Mouse (Mus musculus) urinary bladder, postnatal 14 days (tissue): ENCODE data around the gene Igdcc3.

Experiments used
- DNase-seq: peaks from one replicate; pipeline ENCODE4 v3.0.0; 2021; ENCODE audit warnings: low spot score

Igdcc3 gene

DNA sequence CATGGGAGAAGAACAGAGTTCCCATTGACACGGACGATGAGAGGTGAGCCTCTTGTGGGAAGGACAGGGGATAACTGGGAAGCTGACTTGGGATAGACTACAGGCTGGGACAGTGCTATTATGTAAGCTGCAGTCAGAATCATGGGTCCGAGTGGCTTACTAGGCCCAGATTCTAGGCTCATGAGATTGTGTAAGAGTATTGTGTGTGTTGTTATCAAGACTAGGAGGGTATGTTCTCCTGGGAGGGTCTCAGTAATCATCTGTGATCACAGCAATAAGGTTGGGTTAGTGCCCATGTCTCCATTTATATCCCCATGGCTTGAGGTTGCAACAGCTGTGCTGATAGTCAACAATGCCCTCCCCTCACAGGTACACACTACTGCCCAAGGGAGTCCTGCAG lies 36.5 kb downstream of the Igdcc3 start:
- no peak for DNase-seq

- no peak for DNase-seq
Measured at GRCm38 (mm10) chr9:65177912-65178311, 36.9 kb downstream of the Igdcc3 start.

GRCm38 (mm10) chr9:65178336-65179213 lies 37.6 kb downstream of the Igdcc3 start:
- peak; percentile 38 for DNase-seq

GRCm38 (mm10) chr9:65179817-65180624 lies 39.0 kb downstream of the Igdcc3 start:
- no peak for DNase-seq

GRCm38 (mm10) chr9:65188599-65188998 lies 47.6 kb downstream of the Igdcc3 start:
- peak; percentile 83 for DNase-seq

- no peak for DNase-seq
Measured at GRCm38 (mm10) chr9:65190306-65190705, 49.3 kb downstream of the Igdcc3 start.

DNA sequence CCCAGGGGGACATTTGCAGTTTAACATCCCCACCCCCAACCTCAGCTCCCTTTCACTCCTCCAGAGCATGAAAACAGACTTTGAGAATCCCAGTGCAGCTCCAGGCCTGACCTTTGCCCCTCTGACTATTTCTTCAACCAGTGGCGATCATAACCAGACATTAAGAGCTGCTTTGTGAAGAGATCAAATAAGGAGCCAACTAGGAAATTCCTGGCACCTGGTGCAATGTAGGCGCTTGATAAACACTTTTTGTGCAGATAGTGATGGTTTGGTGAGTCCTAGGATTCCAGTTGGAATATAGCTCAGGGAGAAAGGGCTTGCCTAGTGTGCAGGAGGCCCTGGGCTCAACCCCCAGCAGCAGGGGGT lies 50.4 kb downstream of the Igdcc3 start:
- no peak for DNase-seq

DNA sequence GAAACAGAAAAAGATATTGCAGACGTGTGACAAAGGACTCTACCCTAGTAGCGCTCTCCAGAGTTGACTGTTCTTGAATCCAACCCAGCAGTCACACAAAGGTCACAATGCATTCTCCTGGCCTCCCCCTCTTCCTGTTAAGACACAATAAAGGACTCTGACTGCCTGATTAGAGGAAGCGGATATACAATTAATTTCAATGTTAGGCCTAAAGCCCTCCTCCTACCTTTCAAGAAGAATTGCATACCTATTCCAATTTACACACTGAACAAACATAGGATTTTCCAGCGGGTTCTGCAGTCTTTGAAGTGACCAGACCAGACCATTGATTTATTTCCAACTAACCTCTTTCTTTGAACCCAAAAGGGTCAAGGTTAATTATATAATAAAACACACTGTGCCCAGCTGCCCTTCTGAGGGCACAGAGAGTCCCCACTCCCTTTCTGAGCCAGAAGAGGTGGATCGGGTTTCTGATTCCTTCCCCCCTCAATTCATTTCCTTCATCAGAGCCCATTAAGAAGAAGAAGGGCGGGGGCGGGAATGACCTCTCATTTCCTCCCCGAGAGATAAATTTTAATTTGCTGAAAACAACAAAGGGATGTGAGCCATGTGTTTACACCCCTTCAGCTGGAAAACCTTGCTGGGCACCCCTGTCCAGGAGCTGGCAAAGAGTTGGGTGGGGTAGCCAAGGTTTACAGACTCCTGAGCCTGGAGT lies 50.9 kb downstream of the Igdcc3 start:
- no peak for DNase-seq

- no peak for DNase-seq
Measured at GRCm38 (mm10) chr9:65193214-65193613, 52.2 kb downstream of the Igdcc3 start.

DNA sequence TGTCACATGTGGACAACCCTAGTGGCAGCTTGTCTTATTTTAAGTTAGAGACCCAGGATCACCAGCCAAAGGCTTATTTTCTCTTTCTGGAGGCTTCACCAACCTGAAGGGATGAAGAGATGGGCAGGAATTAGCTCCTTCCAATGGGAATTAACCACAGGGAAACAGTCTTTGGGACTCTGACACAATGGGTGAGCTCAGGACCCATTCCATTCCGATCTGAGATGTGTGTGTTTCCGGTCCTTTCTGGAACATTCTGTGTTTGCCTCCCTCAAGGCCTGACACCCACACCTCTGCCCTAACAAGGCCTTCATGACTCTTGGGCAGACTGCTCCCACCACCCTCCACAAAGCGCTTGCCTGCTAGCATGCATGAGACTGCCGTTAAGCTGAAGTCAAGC lies 54.1 kb downstream of the Igdcc3 start, which contains the start of gene Parp16:
TSS of gene Parp16 (plus strand) at position 301 of the 400 bp plus-strand sequence.
- no peak for DNase-seq

DNA sequence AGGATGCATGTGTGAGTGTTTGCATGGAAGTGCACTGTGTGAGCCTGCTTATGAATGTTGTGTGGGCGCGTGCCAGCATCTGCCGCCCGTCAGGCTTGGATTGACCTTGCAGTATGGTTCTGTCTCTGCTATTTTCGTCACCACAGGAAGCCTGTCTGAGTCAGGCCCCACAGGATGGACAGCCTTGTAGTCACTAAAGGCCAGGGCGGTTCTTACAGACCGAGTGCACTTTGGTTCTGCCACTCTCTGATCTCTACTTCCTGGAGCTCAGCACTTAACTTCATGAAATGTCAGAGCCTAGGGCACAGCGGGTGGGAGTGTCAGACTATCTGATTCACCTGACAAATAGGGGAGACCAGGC lies 54.6 kb downstream of the Igdcc3 start:
- no peak for DNase-seq

- no peak for DNase-seq
Measured at GRCm38 (mm10) chr9:65195982-65196737, 55.2 kb downstream of the Igdcc3 start.

DNA sequence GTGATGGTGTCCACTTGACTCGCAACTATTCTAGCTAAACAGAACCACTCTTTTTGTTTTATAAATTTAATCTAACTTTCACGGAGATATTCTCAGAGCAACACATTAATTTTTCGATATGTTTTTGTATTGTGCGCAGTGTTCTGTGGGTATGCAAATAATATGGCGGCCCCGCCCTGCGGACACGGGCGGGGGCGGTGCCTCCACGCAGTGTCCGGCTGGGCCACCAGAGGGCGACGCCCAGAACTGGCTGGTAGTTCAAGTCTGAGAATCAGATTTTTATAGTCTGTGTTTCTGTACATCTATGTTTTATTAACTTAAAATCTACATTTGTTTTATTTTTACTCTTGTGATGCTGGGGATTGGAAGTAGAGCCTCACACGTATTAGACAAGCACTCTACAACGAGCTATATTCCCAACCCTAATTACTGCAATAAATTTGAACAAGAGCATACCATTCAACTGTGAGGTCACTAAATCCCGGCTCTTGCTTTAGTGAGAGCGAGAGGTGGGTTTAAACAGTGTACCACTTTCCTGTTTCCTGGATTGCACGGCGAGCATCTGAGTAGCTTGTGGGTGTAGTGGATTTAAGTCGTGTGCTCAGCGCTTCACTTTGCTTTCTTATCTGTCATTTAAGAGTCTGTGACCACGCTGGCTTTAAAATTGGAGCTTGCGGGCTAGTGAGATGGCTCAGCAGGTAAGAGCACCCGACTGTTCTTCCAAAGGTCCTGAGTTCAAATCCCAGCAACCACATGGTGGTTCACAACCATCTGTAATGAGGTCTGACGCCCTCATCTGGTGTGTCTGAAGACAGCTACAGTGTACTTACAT lies 56.0 kb downstream of the Igdcc3 start:
- peak; percentile 96 for DNase-seq

- no peak for DNase-seq
Measured at GRCm38 (mm10) chr9:65197826-65198225, 56.8 kb downstream of the Igdcc3 start.

DNA sequence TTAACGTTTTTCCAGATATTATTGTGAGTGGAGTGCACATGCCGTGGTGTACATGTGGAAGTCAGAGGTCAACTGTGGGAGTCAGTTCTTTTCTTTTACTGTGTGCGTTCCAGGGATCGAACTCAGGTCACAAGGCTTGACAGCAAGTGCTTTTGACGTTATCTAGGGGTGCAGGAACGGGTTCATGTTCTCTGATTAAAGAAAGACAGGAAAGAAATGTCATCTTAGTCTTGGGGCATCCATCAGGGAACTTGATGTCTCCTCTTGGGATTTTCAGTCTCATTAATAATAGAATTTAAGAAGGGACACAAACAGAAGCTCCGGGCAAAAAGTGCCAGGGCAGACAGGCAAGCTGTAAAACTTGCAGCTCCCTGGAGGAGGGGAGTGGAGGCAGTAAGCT lies 58.7 kb downstream of the Igdcc3 start:
- DNase-seq: no peak

DNA sequence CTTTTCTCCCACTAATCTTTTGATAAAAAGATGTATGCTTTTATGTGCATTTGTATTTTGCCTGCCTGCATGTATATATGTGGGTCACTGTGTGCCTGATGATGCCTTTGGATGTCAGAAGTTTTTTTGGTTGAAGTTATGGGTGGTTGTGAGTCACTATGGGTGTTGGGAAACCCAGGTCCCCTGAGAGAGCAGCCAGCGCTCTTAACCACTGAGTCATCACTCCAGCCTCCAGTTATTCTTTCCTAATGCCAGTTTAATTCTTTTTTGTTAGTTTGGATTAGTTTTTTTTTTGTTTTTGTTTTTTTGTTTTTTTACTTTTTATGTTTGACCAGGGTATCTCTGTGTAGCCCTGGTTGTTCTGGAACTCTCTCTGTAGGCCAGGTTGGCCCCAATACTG lies 59.6 kb downstream of the Igdcc3 start:
- DNase-seq: peak; percentile 69

DNA sequence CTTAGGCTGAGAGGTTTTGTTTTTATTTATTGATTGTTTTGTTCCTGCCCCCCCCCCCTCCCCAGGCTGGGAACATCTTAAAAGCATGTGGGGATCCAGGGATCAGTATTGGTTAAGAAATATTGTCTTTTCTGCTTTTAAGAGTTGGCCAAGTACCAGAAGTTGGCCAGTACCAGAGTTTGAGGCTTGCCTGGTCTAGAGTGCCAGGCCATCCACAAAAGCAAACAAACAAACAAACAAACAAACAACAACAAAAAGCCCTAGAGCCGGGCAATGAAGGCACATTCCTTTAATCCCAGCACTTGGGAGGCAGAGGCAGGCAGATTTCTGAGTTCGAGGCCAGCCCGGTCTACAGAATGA lies 60.0 kb downstream of the Igdcc3 start:
- DNase-seq: no peak

DNA sequence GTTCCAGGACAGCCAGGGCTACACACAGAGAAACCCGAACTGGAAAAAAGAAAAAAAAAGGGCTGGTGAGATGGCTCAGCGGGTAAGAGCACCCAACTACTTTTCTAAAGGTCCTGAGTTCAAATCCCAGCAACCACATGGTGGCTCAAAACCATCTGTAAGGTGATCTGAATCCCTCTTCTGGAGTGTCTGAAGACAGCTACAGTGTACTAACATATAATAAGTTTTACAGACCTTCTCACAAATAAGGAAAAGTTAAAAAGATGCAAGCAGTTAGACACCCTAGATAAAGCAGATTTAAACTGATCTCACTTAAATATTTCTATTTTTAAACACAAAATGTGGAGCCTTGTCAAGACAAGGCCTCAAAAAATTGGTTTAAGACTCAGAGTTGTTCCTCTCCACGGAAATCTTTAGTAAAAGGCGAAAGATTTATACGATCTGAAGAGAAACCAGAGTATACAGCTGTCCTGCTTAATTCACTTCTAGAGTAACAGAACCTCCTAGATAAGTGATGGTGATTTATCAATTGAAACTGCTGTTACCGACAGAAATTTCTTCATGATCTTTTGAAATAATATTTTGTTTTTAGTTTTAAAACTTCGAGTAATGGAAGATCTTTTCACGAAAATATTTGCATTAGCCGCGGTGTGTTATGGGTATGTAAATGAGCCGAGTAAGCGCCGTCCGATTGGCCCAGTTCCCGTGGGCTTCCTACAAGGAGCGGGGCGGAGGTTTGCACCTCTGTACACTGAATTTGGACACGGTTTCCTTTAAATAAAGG lies 60.6 kb downstream of the Igdcc3 start:
- DNase-seq: peak; percentile 87

- DNase-seq: no peak
Measured at GRCm38 (mm10) chr9:65202165-65202754, 61.3 kb downstream of the Igdcc3 start.
